Mouse (Mus musculus): ENCODE data around the gene Tes. TPM values are rescaled to one million over a fixed set of nuclear protein-coding genes. Genes with fewer than 3 reads are reported as not detected.

Tes gene
- polyA plus RNA-seq, 1 experiment from 2014 or later: 79.4 TPM

GRCm38 (mm10) chr6:17106493-17106892, 41.5 kb downstream of the Tes start:
- Histone ChIP-seq H3K4me2 (replicated peaks; ENCODE audit: low read depth) (no peak overlapping the region), H3K27ac (ENCODE audit: low read depth, low read length) (no peak overlapping the region), H3K9ac (ENCODE audit: low read depth, low read length) (no peak overlapping the region), H3K4me1 (replicated peaks; ENCODE audit: control insufficient read depth, insufficient read depth, low read length) (no peaks in the 10 kb centered on the region), H3K9me3 (ENCODE audit: control insufficient read depth) (no peaks in the 10 kb centered on the region), H3K36me3 (ENCODE audit: control insufficient read depth, insufficient read depth) (peaks cover 17% of the 10 kb centered on the region; the same call in 1 of the 2 replicates), H3K4me3 (ENCODE audit: low read depth, low read length) (no peak overlapping the region), H3K27me3 (replicated peaks; ENCODE audit: control insufficient read depth, insufficient read depth, low read length) (no peaks in the 10 kb centered on the region)
- TF ChIP-seq CTCF (IDR thresholded peaks at IDR 0.05; ENCODE audit: low read depth): no peak
- ATAC-seq: no peak
- WGBS: 94% methylated on average over 5 of the region's 5 CpGs

GRCm38 (mm10) chr6:17109204-17109603, 44.3 kb downstream of the Tes start:
- ATAC-seq: no peak
- H3K36me3 ChIP-seq (ENCODE audit: control insufficient read depth, insufficient read depth): peaks cover 9% of the 10 kb centered on the region; the same call in 1 of the 2 replicates
- 64% methylated on average over 4 of the region's 4 CpGs for WGBS
- H3K4me1 ChIP-seq (replicated peaks; ENCODE audit: control insufficient read depth, insufficient read depth, low read length): no peaks in the 10 kb centered on the region
- H3K9ac ChIP-seq (ENCODE audit: low read depth, low read length): no peak overlapping the region
- no peak overlapping the region for H3K27ac ChIP-seq (ENCODE audit: low read depth, low read length)
- no peak overlapping the region for H3K4me2 ChIP-seq (replicated peaks; ENCODE audit: low read depth)
- TF ChIP-seq CTCF (IDR thresholded peaks at IDR 0.05; ENCODE audit: low read depth): no peak
- no peaks in the 10 kb centered on the region for H3K27me3 ChIP-seq (replicated peaks; ENCODE audit: control insufficient read depth, insufficient read depth, low read length)
- H3K4me3 ChIP-seq (ENCODE audit: low read depth, low read length): no peak overlapping the region
- H3K9me3 ChIP-seq (ENCODE audit: control insufficient read depth): no peaks in the 10 kb centered on the region

- TF ChIP-seq CTCF (IDR thresholded peaks at IDR 0.05; ENCODE audit: low read depth): peak; percentile 59
- Histone ChIP-seq H3K9ac (ENCODE audit: low read depth, low read length) (no peak overlapping the region), H3K36me3 (ENCODE audit: control insufficient read depth, insufficient read depth) (no peaks in the 10 kb centered on the region), H3K4me3 (ENCODE audit: low read depth, low read length) (no peak overlapping the region), H3K27me3 (replicated peaks; ENCODE audit: control insufficient read depth, insufficient read depth, low read length) (no peaks in the 10 kb centered on the region), H3K4me1 (replicated peaks; ENCODE audit: control insufficient read depth, insufficient read depth, low read length) (no peaks in the 10 kb centered on the region), H3K27ac (ENCODE audit: low read depth, low read length) (no peak overlapping the region), H3K9me3 (ENCODE audit: control insufficient read depth) (no peaks in the 10 kb centered on the region), H3K4me2 (replicated peaks; ENCODE audit: low read depth) (no peak overlapping the region)
- ATAC-seq: no peak
- 70% methylated on average over 6 of the region's 6 CpGs for WGBS
These were observed 45.7 kb downstream of the Tes start for GRCm38 (mm10) chr6:17110564-17111100.

- no peaks in the 10 kb centered on the region for H3K36me3 ChIP-seq (ENCODE audit: control insufficient read depth, insufficient read depth)
- H3K27me3 ChIP-seq (replicated peaks; ENCODE audit: control insufficient read depth, insufficient read depth, low read length): no peaks in the 10 kb centered on the region
- H3K4me1 ChIP-seq (replicated peaks; ENCODE audit: control insufficient read depth, insufficient read depth, low read length): no peaks in the 10 kb centered on the region
- H3K4me2 ChIP-seq (replicated peaks; ENCODE audit: low read depth): no peak overlapping the region
- no peak overlapping the region for H3K4me3 ChIP-seq (ENCODE audit: low read depth, low read length)
- no peak overlapping the region for H3K9ac ChIP-seq (ENCODE audit: low read depth, low read length)
- WGBS: 92% methylated on average over 1 of the region's 1 CpGs
- no peak overlapping the region for H3K27ac ChIP-seq (ENCODE audit: low read depth, low read length)
- ATAC-seq: no peak
- no peak for TF ChIP-seq CTCF (IDR thresholded peaks at IDR 0.05; ENCODE audit: low read depth)
- H3K9me3 ChIP-seq (ENCODE audit: control insufficient read depth): no peaks in the 10 kb centered on the region
These were observed 47.1 kb downstream of the Tes start for GRCm38 (mm10) chr6:17112081-17112480.

- no peaks in the 10 kb centered on the region for H3K4me1 ChIP-seq (replicated peaks; ENCODE audit: control insufficient read depth, insufficient read depth, low read length)
- H3K4me3 ChIP-seq (ENCODE audit: low read depth, low read length): no peak overlapping the region
- TF ChIP-seq CTCF (IDR thresholded peaks at IDR 0.05; ENCODE audit: low read depth): no peak
- no peak for ATAC-seq
- 88% methylated on average over 2 of the region's 2 CpGs for WGBS
- H3K9ac ChIP-seq (ENCODE audit: low read depth, low read length): no peak overlapping the region
- H3K9me3 ChIP-seq (ENCODE audit: control insufficient read depth): no peaks in the 10 kb centered on the region
- no peaks in the 10 kb centered on the region for H3K36me3 ChIP-seq (ENCODE audit: control insufficient read depth, insufficient read depth)
- no peak overlapping the region for H3K4me2 ChIP-seq (replicated peaks; ENCODE audit: low read depth)
- no peaks in the 10 kb centered on the region for H3K27me3 ChIP-seq (replicated peaks; ENCODE audit: control insufficient read depth, insufficient read depth, low read length)
- no peak overlapping the region for H3K27ac ChIP-seq (ENCODE audit: low read depth, low read length)
These were observed 48.0 kb downstream of the Tes start for GRCm38 (mm10) chr6:17112990-17113389.

- H3K27ac ChIP-seq (ENCODE audit: low read depth, low read length): no peak overlapping the region
- no peaks in the 10 kb centered on the region for H3K27me3 ChIP-seq (replicated peaks; ENCODE audit: control insufficient read depth, insufficient read depth, low read length)
- H3K4me3 ChIP-seq (ENCODE audit: low read depth, low read length): no peak overlapping the region
- H3K9me3 ChIP-seq (ENCODE audit: control insufficient read depth): no peaks in the 10 kb centered on the region
- H3K4me1 ChIP-seq (replicated peaks; ENCODE audit: control insufficient read depth, insufficient read depth, low read length): no peaks in the 10 kb centered on the region
- no peak for TF ChIP-seq CTCF (IDR thresholded peaks at IDR 0.05; ENCODE audit: low read depth)
- no peak overlapping the region for H3K9ac ChIP-seq (ENCODE audit: low read depth, low read length)
- no peak for ATAC-seq
- no peak overlapping the region for H3K4me2 ChIP-seq (replicated peaks; ENCODE audit: low read depth)
- no peaks in the 10 kb centered on the region for H3K36me3 ChIP-seq (ENCODE audit: control insufficient read depth, insufficient read depth)
- 71% methylated on average over 5 of the region's 5 CpGs for WGBS
These were observed 49.6 kb downstream of the Tes start for GRCm38 (mm10) chr6:17114588-17114987.

Data from intestine, postnatal 0 days (tissue).